Mouse (Mus musculus) small intestine, adult 2 months (tissue): ENCODE results near the gene Mri1.

Experiments used
- CTCF ChIP-seq: fragments of 200-500 bp; IDR thresholded peaks from 2 replicates; pipeline ENCODE4 v1.5.1; 2012; ENCODE audit warnings: low read depth, mild to moderate bottlenecking, control low read depth, inconsistent platforms, low read length, moderate library complexity, mixed read lengths; ENCODE audit not compliant: insufficient replicate concordance, insufficient read length; ENCODE audit errors: extremely low read depth
- POLR2A ChIP-seq: fragments of 200-500 bp; IDR thresholded peaks from 2 replicates; pipeline ENCODE4 v1.6.1; 2012; ENCODE audit warnings: low read depth, mild to moderate bottlenecking, control low read depth, inconsistent platforms, low read length, moderate library complexity

GRCm38 (mm10) chr8:84206666-84207065 is 50.5 kb downstream of the Mri1 start:
- TF ChIP-seq CTCF (no peak), POLR2A (no peak)
